Mouse (Mus musculus): ENCODE measurements at regions not wholly inside any gene's neighbourhood (a gene's known extent, or its start where the extent isn't known, plus 50 kb on each side); places are given as distances from the start of the nearest gene placed in this dataset.

DNA sequence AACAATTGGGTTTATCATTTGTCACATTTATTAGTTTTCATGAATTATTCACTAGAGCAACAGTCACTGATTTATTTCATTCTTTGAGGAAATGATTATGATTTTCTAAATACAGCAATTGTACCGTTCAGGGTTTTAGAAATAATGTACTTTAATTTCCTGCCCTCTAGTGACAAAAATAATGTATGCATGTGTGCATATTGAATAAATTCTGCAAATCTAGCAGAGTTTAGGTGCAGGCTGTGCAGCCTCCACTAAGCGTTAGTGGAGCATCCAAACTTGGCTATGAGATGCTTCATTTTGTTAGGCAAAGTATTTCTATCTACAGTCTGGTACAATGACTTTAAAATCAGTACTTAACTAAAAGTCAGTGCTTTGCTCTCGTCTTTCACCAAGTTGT is 642.1 kb upstream of the A830018L16Rik start:
- DNase-seq (ENCODE audit: low spot score): no peak

DNA sequence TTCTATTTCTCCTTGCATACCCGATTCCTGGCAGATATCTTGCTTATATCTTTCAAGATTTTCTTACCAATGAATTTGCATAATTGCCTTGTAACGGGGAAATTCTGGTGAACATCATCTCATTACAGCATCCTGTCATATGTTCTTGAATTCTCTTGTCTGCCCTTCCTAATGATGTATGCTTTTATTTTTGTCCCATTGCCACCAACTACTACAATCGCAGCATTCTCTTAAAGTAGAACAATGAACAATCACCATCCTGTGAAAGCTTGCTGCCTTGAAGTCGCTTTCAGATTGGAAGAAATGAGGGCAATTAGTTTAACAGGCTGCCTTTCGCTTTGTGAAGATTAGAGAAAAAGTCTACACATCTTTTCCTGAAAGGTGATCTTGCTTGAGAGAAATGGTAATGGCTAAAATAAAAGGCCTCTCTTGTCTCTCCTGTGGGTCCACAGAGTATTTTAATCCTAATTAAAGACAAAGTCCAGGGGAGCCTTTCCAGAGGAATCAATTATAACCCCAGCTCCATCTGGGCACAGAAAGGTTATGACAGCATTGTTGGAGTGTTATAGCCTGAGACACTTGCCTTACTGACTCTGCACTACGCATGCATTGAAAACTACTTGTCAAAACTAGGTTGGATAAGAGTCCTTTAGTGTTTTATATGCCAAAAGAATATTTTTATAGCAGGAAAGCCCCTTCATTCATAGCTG is 619.7 kb upstream of the A830018L16Rik start:
- DNase-seq (ENCODE audit: low spot score): no peak

DNA sequence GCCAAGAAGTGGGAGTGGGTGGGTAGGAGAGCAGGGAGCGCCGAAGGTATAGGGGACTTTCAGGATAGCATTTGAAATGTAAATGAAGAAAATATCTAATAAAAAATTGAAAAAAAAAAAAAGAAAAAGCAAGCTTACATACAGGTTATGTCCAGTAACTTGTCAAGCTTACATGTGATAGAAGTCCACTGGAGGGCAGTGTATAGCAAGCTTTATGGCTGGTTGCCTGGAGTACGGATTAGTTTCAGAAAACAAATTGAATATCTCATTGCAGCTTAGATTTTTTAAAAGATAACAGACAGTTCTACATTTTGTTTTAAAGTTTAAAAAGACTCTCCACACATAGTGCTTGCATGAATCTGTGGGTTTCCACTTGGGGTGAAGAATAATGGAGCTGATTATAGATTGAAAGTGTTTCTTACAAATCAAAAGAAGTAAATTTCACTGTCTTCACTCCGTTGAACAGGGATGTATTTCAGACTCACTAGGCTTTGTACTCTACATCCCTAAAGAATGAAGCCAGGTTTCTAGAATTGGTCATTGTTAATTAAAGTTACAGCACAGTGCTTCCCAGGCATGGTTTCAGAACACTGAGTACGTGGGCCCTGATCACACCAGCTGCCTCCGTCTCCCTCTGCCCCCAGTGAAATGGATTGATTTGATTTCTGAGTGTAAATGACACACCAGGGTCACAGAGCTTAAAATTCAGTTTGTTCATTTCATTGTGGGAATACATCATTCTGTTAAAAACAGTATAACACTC is 578.1 kb upstream of the A830018L16Rik start:
- DNase-seq (ENCODE audit: low spot score): peak; percentile 21

- DNase-seq (ENCODE audit: low spot score): no peak
Measured at GRCm38 (mm10) chr1:10837180-10837579, 576.7 kb upstream of the A830018L16Rik start.

DNA sequence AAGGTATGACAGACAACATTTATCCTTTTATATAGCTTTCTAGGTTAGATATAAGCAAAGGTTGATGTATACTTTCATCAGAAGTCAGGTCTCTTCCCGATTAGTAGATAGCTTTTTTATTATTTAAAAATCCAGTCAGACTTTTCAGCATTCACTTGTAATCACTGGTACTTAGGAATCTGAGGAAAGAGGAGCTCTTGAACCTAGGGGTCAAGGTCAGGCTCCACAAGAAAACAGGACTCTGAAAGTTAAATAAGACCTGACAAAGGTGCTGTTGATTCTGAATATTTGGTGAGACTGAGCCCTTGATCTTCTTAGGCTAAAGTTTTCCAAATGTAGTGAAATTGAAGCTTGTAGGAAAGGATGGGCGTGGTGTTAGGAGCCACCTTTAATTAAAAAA is 561.0 kb upstream of the A830018L16Rik start:
- no peak for DNase-seq (ENCODE audit: low spot score)

DNA sequence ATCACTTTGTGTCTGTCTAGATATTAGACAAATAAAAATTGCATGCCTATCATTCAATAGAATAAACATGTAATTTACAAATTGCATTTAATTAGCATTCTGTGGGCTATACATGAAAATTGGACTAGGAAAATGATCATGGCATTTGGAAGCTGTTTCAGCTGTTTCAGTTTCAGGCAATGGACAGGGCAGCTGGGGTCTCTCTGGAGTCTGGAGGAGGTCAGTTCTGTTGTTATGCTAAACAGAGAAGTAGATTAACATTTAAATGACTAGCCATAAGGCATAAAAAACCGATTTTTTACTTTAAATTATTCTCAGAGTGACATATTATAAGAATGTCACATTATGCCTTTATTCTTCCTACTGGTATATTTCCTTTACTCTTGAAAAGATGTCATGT is 559.4 kb upstream of the A830018L16Rik start:
- no peak for DNase-seq (ENCODE audit: low spot score)

DNA sequence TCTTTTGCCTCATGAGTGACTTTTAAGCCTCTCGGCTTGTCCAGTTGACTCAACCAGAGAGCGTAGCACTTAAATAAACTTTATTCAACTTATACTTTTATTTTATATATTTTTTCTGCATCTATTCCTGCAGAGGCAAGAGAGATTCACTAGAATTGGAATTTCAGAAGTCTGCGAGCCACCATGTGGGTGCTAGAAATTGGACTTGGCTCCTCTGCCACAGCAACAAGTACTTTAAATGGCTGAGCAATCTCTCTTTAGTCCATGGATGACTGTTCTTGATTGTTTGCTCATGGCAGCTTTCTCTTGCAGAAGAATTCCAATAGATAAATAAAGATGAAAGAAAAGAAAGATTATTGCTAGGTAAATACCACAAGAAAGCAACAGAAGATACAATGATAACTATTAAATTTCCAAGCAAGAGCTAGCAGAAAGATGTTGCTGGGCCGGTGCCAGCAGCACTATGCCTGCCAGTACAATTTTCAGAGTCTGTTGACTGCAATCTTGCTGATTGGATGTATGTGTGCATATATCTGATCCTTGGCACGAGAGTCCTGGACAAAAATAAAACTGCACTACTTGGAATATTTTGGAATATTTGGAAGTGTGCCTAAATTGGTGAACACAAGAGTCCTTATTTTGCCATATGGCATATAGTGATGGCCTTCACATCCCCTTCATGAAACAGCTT is 542.6 kb upstream of the A830018L16Rik start:
- no peak for DNase-seq (ENCODE audit: low spot score)

DNA sequence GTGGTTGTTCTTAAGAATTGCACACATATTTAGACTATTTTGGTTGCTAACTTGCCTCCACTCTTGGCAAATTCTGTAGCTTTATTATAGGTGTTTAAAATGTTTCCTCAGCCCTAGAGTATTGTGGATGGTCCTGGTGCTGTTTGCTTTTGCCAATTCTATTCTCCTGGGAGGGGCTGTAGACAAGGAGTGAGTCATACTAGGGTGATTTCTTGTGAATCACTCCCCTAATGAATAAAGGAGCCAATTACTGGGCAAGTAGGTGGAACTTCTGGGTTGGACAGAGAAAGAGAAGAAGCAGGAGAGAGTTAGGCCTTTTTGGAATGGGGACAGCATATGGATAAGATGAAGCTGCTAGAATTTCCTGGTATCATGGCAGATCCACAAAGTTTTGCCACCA is 541.6 kb upstream of the A830018L16Rik start:
- DNase-seq (ENCODE audit: low spot score): peak; percentile 2

DNA sequence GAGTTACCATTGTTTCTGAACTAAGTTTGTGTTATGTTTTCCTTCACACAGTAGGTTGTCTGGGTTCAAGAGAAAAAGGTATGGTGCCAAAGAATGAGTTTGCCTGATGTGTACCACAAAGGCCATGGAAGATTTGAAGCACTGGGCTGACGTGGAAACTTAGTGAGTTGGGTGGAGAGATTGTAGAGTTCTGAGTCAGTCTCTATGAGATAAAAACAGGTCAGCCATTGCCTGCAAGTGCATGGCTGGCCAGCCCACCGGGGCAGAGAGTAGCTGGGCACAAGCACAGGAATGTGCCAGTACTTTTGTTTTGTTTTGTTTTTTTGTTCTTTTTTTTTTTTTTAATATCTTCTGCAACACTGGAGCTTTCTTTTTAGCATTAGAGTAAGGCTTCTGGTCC is 541.2 kb upstream of the A830018L16Rik start:
- DNase-seq (ENCODE audit: low spot score): no peak

DNA sequence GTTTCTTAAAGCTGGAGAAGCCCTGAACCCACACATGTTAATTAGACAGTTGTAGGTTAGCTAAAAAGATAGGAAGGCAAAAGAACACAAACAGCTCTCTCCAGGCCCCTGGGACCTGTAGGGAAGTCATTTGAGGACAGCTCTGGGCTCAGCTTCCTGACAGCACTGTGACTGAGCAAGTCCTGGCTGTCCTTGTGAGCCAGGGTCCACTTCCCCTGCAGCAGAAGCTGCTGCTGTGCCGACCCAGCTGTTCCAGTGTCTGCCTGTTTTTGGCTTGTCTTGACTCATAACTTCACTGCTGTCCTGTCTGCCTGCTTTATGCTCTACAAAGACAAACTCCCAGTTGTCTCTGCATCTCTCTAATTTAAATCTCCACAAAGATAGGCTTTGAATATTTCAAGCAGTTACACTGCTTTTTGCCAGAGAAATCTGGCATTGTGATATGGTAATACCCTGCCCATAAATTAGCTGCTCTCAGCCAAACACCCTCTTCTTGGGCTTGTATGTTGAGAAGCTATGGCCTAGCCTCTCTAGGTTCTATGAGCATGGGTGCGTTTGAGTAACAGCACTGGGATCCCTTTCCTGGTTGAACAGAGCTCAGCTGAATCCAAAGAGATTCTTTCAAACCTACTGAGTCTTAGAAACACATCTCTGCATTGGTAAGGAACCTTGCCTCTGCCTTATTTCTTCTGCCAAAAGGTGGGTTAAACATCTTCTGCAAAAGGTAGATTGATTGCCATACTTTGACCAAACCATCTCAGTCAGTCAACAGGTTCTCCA is 536.3 kb upstream of the A830018L16Rik start:
- peak; percentile 24 for DNase-seq (ENCODE audit: low spot score)

- no peak for DNase-seq (ENCODE audit: low spot score)
Measured at GRCm38 (mm10) chr1:10878221-10878760, 535.6 kb upstream of the A830018L16Rik start.

- DNase-seq (ENCODE audit: low spot score): no peak
Measured at GRCm38 (mm10) chr1:10880026-10880727, 533.7 kb upstream of the A830018L16Rik start.

DNA sequence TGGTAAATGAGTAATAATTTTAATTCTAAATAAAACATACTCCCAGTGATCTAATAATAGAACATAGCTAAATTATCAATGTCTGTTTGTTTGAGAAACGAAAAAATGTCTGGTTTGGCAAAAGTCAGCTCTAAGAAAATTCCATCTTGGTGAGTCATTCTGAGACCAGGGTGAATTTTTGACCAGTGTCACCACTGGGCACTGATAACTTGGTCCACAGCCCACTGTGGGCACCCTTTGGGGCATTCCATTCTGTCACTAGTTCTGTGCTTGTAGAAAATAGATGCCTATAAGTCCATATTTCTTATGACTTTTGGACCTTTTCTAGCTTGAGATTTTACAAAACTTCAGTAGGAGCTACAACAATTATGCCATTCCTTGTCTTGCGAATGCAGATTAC is 515.1 kb upstream of the A830018L16Rik start:
- no peak for DNase-seq (ENCODE audit: low spot score)

DNA sequence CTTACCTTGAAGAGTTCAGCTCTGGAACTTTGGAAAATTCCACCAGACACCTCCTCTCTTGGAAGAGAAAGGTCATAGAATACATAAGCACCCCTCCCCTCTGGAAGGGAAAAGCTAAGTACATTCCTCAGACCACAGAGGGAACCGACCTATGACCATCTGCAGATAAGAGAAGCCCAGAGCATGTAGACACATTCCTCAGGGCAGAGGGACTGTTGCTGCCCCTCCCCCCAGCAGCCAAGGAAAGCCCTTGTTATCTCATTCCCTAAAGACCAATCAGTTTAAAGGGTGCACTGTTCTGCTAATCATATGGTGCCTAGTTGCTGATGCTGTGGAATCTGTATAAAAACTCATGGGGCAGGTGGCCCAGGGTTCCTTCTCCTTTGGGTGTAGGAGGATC is 511.2 kb upstream of the A830018L16Rik start:
- DNase-seq (ENCODE audit: low spot score): no peak

DNA sequence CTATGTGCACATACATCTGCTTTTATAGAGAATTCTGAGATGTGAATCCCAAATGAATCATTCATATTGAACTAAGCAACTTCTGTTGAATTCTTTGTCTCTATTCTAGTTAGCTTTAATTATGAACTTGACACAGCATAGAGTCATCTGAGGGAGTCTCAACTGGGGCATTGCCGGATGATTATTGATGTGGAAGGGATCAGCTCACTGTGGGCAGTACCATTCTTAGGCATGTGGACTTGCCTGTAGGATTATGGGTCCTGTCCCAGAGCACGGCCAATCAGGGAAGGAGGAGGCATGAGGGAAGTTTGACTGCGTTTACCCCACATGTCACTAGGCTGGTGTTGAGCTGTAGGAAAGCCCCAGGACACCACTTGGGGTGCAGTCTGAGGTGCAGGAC is 493.9 kb upstream of the A830018L16Rik start:
- no peak for DNase-seq (ENCODE audit: low spot score)

DNA sequence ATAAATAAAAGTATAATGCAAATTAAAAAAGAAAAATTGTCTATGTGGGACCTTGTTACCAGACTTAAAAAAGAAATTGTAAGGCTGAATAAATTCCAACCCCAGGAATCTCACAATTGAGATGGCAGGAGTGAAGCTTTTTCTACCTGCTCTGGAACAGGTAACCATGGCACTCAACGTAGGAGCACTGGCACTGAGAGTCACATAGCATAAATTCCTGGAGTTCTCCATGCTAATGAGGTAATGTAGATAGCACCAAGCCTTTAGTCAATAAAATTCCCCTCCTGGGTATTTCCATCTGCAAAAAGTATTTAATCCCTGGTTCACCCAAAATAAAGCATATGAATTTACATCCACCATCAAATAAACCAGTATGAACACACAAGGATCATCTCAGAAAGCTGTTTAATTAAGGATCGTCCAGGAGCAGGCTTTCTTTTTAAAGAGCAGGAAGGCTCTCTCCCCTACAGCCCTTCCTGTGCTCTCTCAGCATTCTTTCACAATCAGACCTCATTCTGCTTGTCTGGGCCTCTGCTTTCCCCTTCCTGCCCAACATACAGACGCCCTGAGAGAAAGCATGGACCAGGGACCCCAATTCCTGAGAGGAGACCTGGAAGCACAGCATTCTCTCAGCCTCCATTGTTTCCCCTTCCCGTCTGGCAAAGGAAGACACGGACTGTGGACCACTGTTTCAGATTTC is 481.4 kb upstream of the A830018L16Rik start:
- no peak for DNase-seq (ENCODE audit: low spot score)

GRCm38 (mm10) chr1:10933206-10933605 is 480.7 kb upstream of the A830018L16Rik start:
- DNase-seq (ENCODE audit: low spot score): no peak

DNA sequence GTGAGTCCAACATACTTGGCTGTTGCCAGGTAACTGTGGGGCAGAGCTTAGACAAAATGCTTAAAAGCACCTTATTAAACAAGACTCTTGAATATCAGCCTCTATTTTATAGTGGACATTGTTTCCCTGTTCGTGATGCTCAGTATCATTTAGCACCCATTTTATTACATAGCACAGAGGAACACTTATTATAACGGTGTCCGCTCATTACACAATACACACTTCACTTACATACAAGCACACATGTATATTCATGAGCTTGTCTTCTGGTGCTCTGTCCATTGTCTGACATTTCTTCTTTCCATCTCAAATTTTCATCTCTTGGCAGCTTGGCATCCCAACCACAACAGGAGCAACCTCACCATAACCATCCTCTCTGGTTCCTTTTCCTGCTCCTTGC is 475.5 kb upstream of the A830018L16Rik start:
- DNase-seq (ENCODE audit: low spot score): no peak

DNA sequence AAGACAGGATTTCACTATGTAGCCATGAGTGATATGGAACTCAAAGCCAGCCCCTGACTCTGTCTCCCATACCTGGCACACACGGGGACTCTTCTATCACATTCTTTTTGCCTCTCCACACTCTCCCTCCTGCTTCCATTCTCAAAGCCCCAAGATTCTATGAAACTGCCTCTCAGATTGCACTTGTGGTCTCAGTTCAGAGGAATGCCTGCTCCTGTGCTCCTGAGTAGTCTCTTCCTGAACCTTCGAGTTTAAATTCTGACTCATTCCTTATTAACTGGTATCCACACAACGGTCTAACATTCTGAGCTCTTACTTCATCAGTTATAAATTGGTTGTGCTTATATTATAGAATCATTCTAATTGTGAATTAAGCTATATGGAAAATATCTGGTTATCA is 473.6 kb upstream of the A830018L16Rik start:
- DNase-seq (ENCODE audit: low spot score): no peak

DNA sequence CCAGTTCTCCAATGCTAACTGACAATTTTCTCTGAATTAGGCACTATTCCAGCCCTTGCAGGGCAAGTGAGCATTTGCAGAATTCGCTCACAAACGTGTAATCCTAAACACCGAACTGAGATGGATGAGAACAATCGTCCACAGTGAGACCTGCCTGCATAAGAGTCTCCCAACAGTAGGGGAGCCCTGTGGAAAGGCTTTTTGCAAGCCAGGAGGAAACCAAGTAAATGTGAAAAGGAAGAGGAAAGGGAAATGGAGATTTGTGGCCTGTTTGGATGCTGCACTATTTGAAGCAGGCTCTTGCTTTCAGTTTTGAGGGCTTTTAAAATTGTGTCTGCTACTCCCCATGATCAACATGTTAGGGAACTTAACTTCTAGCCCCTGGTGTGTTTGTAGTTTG is 470.9 kb upstream of the A830018L16Rik start:
- no peak for DNase-seq (ENCODE audit: low spot score)
